Mouse (Mus musculus) frontal cortex, postnatal 36 days (tissue): ENCODE data around the gene Slc16a1.
"Not testable (repeated sequence)": the region's sequence is repeated elsewhere in the genome, so short reads cannot be mapped to it uniquely, and the experiment has no call there.

Source experiments
- DNase-seq, 2 experiments: peaks; one replicate each; pipeline ENCODE4 v3.0.0; 2022; ENCODE audit warnings: low spot score in 2 of 2

Slc16a1 gene

DNA sequence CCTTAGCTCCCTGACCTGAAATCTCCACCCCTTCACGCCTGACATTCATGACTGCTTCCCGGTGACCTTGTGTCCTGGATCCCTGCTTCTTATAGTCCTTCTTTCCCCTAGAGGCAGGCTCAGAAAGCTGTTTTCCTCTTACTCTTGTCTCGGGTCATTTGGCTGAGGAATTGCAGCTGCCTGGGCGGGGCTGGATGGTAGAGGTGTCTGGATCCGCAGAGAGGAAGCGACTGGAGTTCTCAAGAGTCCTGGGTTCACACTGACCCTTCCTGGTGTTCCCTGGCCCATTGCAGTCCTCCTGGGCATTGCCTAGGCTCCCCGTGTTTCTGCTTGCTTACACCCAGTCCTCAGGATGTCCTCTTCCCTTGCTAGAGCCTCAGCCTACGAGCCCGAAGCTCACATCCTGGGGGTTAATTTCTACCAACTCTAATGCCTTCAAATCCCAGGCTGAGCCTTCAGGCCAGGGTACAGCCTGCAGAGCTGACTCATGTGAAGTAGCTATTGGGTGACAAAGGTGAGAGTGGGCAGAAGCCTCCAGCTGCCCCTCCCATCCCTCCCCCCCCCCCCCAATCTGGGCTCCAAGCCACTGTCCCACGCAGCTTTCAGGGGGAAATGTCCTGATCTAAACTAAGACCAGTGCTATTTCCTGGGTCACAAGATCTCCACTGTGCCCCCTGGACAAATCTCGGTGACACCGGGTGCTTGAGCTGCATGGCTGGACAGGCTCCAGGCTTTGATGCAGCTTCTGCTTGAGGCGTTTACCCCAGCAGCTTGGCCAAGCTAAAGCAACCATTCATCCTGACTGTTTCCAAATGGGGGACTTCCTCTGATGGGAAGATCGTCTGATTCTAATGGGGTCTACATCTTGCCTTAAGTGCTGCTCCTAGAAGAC, 36.1 kb downstream of the Slc16a1 start:
- DNase-seq: no peak

DNA sequence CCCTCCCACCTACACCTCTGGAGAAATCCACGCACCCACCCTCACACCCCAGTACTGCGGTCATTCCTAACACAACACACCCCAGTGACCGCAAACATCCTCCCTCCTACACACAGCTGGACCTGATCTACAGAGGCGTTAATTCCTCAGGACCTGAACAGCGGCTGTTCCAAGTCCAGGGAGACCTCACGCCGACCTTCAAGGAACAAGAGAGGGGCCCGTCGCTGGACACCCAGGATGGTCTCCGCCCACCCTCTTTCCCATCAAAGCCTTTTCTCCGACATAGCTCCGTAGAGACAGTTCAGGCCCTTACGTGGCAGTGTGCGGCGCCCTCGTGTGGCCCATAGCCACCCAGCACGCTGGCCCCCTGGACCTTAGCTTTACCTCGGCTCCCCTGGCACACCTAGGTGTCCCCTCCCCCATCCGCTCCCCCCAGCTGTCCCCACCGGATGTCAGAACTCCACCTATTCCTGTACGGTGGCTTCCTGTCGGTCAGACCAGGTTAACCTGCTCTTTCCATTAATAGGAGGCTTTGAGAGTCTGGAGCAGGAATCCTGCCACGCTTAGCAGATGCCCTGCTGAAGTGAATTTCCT, 36.9 kb downstream of the Slc16a1 start:
- peak; percentile 57 to 75 for DNase-seq

DNA sequence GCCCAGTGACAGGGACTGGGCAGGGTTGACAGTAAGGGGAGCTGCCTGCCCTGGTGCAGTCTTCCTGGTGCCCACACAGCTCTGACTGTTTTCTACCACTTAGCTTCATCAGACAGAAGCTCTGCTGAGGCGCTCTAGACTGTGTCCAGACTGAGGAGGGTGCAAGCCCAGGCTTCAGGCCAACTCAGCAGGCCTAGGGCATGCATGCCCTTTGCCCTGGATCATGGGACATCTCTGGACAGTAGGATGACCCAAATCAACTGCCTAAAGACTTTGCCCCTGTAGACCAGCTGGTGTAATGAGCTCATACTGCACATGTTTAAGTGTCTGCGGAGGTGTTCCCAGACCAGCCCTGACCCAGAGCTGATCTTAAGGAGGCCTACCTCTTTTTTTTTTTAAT, 39.3 kb downstream of the Slc16a1 start:
- DNase-seq: no peak

DNA sequence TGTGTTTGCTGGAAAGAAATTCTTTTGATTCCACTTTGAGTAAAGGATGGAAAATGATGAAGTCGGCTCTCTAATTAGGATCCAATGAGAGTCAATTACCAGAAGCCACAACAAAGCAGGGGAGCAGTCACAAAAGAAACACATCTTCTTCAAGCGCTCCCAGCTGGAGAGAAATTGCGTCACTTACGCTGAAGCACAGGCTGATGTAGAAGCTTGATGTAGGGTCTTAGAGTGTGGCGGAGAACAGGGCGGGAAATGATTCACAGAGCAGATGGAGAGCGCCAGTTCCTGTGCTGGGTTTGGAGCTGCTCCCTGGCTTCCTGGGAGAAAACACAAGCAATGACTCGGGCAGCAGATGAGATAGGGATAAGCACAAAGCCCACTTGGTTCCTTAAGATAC, 40.4 kb downstream of the Slc16a1 start:
- no peak for DNase-seq

DNA sequence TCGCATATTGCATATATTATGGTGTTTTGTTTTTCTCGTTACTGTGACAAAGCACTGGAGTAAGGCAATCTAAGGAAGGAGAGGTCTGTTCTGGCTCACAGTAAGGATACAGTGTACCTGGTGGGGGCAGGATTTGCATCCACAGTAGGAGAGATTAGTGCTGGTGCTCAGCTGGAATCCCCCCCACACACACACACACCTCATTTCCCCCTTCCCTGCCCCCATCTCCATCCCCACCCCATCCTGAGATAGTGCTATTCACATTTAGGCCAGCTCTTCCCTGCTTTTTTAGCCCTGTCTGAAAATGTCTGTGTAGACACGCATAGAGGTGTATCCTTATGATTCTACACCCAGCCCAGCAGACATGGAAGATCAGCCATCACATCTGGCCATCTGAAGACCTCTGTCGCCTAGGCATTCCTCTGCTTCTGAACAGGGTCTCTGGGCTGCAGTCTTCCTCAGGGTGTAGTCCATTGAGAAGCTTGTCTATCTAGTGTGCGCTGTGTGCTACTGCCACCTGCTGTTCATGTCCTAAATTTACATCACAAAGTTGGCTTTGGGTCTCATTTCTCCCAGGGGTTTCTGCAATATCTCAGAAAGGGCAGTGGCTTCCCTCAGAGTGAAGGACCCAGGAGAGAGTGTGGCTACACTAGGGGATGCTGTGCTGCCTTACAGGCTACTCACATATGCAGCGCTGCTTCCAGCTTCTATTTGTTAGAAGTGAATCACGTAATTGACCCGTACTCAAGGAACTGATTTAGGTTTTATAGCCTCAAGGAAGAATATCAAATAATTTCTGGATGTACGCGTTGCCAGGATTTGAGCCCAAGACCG, 44.4 kb downstream of the Slc16a1 start:
- DNase-seq: peak in 1 of 2 experiments; percentile 64

DNA sequence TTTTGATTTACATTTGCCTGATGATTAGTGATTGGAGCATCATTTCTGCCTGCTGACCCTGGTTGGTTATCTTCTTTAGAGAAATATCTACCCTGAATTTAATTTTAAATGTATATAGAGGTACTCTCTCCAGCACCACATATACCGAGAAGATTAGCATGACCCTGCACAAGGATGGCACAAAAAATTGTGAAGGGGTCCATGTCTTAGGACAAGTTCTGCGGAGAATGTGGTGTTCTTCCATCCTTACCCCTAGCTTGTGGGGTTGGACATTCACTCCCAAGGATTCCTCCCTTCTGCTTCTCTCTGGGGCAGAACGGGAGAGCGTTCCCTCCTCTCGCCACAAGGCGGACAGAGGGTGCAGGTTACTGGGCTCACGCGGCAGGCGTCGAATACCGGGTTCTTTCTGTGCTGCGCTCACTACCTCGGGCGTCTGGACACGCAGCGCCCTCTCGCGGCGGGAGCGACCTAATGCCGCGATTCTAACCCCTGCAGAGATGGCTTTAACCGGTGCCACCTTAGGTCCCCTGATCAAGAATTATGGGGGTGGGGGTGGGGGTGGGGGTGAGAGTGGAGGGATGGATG, 62.4 kb downstream of the Slc16a1 start:
- DNase-seq: peak; percentile 42 to 63

DNA sequence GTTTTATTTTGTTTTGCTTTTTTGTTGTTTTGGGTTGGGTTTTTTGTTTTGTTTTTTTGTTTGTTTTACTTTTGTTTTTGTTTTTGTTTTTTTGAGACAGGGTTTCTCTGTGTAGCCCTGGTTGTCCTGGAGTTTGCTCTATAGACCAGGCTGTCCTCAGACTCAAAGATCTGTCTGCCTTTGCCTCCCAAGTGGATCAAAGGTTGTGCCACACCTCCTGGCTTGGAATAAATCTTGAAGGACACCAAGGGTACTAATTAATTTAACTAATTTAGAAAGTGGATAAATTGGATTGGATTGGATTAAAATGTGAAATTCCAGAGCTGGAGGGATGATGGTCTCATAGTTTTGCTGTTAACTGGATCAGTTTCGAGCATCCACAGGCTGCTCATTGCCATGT, 63.3 kb downstream of the Slc16a1 start:
- no peak for DNase-seq

DNA sequence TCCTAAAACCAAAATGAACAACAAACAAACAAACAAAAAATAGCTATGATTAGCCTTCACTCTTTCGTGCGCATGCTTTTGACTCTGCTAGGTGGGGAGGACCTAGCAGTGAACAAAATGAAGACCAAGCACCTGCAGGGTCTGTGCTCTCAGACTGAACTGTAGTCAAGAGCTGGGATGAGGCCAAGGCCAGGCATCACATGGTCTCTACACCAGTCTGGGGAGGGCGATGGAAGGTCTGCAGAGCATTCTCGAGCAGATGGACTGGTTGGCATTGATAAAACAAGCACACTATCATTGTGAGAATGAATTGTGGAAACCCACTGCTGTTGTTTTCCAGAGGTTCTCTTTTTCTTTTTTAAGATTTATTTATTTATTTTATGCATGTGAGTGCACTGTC, 65.5 kb downstream of the Slc16a1 start:
- DNase-seq: no peak

DNA sequence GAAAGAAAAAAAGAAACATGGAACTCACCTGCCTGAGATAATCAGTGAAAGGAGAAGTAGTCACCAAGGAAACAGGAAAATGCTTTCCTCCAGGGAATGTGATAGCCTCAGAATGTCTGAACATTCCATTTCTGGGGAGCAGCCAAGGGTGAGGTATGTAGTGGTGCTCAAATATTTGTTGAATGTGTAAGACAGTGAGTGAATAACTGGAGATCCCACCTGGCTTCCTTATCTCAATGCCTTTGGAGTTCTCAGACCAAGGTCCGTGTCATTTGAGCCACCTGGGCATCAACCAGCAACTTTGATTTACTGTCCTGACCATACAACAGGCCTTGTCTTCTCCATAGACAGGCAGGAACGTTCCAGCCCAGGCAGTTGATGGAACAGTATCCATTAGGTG, 68.0 kb downstream of the Slc16a1 start:
- DNase-seq: no peak

DNA sequence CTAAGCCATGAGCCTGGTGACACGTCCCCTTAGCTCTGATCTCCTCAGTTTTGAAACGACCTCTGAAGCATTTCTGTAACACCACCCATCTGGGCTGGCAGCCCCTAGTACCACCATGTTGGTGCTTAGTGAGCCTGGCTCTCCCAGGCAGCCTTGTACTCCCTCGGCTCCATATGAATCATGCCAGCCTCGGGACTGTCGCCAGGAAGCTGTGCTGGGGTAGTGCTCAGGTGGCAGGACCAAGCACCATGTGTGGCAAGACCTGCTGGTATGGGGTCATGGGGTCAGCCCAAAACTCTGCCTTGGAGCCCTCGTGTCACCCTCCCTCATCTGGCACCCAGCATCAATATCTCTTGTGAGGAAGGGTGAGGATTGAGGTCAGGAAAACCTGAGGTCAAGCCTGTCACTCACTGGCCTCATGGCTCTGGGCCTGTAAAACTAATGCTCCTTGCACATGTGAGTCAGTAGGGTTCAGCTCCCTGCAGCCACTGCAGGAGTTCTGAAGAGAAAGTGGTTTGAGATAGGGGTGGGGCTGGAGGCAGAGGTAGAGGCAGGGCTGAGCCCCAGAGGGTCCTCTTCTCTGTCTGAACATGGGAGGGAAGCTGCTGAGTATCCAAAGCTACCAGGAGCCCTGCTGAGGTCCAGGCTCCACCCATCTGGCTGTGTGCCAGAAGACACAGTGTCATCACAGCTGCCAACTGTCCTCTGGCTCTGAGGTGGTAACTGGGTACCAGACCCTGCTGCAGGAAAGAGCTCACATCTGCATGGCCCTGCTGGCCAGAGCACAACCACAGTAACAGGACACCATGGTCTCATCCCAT, 68.7 kb downstream of the Slc16a1 start:
- not testable (repeated sequence) for DNase-seq

DNA sequence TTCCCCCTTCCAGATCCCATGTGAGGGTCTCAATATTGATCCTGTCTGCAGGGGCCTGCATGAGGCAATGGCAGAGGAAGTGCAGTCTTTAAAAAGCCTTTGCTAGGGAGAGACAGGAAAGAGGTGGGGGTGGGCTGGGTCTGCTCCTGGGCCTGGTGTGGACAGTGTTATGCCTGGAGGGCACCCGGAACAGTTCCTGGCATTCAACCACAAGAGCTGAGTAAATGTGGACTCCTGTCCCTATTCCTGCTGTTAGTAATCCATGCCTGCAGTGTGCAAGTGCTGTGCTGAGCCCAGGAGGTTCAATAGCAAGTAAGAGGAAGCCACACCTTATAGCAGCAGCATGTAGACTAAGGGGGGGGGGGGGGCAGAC, 69.3 kb downstream of the Slc16a1 start:
- DNase-seq: not testable (repeated sequence)
